Mouse (Mus musculus) heart, embryonic 16.5 days (tissue): ENCODE measurements at regions not wholly inside any gene's neighbourhood (a gene's known extent, or its start where the extent isn't known, plus 50 kb on each side); places are given as distances from the start of the nearest gene placed in this dataset.

ENCODE experiments used
- ATAC-seq: fragments of 200-750 bp; cut with Nextera tagmentation; replicated peaks from 2 replicates; pipeline ENCODE4 v1.8.0; 2017; ENCODE audit warnings: moderate number of reproducible peaks; ENCODE audit not compliant: insufficient read depth, low FRiP score; ENCODE audit errors: extremely low read depth
- H3K27ac ChIP-seq: fragments of 300-500 bp; sonication (generic); 2 replicates; pipeline ENCODE4 v1.5.1; 2014; ENCODE audit warnings: mild to moderate bottlenecking, low read length, control low read depth, moderate library complexity
- H3K27me3 ChIP-seq: fragments of 300-500 bp; sonication (generic); 2 replicates; pipeline ENCODE4 v1.6.1; 2014; ENCODE audit warnings: low read length, mixed read lengths; ENCODE audit not compliant: control insufficient read depth, insufficient read depth
- H3K36me3 ChIP-seq: fragments of 300-500 bp; sonication (generic); 2 replicates; pipeline ENCODE4 v1.6.1; 2014; ENCODE audit not compliant: control insufficient read depth, insufficient read depth
- H3K4me1 ChIP-seq: fragments of 300-500 bp; sonication (generic); 2 replicates; pipeline ENCODE4 v1.6.1; 2014; ENCODE audit warnings: low read length, mixed read lengths; ENCODE audit not compliant: control insufficient read depth, insufficient read depth
- H3K4me2 ChIP-seq: fragments of 300-500 bp; sonication (generic); 2 replicates; pipeline ENCODE4 v1.6.1; 2014; ENCODE audit warnings: low read depth, mild to moderate bottlenecking, control low read depth, low read length
- H3K4me3 ChIP-seq: fragments of 300-500 bp; sonication (generic); 2 replicates; pipeline ENCODE4 v1.5.1; 2014; ENCODE audit warnings: mild to moderate bottlenecking, control low read depth, low read length
- H3K9ac ChIP-seq: fragments of 300-500 bp; sonication (generic); 2 replicates; pipeline ENCODE4 v1.6.1; 2014; ENCODE audit warnings: low read length, control low read depth
- H3K9me3 ChIP-seq: fragments of 300-500 bp; sonication (generic); replicated peaks from 2 replicates; pipeline ENCODE4 v1.6.1; 2016; ENCODE audit warnings: low read length; ENCODE audit not compliant: control insufficient read depth
- WGBS: fragments of 180-500 bp; shearing (Covaris S2); extraction: QIAGEN DNeasy Blood & Tissue Kit; methylation state at CpG from one replicate; pipeline ENCODE4 v1.1.7; 2014; 5-methylcytosine and 5-hydroxymethylcytosine counted together

DNA sequence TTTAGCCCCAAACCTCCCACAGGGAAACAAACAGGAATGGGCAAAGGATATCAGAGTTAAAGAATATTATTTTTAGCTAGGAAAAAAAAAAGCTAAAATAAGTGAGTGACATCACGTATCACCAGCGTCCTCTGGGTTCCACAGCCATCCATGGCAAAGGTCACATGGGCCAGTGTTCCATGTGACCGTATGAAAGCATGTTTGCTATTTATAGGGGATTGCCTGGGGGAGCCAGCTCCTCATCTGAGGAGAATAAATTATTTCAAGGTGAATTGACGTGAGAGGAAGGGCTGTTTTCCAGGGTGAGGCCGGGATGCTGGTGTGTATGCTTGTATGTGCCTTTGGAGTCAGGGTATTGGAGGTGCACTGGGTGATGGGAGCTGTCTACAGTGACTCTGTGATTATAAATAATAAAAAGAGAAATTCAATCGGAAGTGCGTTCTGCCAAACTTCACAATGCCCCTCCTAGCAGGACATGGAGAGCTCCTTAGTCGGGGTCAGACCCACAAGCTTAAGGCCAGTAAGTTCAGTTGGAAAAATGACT lies 481.0 kb upstream of the Nr2f2 start:
- Histone ChIP-seq H3K27ac (no peak overlapping the region), H3K4me1 (no peaks in the 10 kb centered on the region), H3K27me3 (no peaks in the 10 kb centered on the region), H3K9me3 (no peaks in the 10 kb centered on the region), H3K4me2 (no peak overlapping the region), H3K36me3 (no peaks in the 10 kb centered on the region), H3K9ac (no peak overlapping the region), H3K4me3 (no peak overlapping the region)
- 68% methylated on average over 8 of the region's 8 CpGs for WGBS
- ATAC-seq = no peak

DNA sequence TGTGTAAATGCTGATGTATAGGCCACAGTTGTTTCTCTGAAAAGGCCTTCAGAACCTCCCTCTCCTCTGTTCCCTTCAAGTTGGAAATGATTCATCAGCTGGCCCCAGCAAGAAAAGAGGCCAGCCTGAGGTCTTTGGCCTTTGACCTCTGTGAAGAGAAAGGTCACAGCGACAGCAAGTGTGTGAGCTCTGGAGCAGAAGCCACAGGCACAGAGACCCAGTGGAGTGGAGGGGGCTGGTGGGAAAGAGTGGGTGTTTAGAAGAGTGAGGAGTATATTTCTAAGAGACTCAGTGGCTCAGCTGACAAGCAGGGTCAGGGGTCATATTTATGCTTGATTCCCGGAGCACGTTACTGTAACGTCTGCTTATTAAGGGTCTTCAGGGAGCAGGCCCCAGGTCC lies 479.5 kb upstream of the Nr2f2 start:
- Histone ChIP-seq H3K9me3 (no peaks in the 10 kb centered on the region), H3K4me1 (no peaks in the 10 kb centered on the region), H3K27ac (no peak overlapping the region), H3K27me3 (no peaks in the 10 kb centered on the region), H3K36me3 (no peaks in the 10 kb centered on the region), H3K4me2 (no peak overlapping the region), H3K4me3 (no peak overlapping the region), H3K9ac (no peak overlapping the region)
- WGBS = 56% methylated on average over 4 of the region's 4 CpGs
- ATAC-seq = no peak

DNA sequence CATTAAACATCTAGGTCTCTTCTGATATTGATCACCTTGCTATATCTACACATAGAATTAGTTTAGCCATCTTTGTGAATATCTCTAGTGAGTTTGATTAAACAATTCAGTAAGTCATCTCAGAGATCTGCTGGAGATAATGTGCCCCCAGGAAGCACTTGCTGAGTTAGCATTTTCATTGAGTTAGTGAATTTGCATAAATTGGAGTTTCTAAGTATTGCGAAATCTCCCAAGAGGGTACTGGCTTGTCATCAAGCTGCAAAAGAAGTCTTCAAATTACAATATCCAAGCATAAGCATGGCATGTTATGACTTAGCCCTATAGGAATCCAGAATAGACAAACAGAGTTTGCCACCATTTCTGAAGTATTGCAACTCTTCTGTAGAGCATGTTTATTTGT lies 473.6 kb upstream of the Nr2f2 start:
- no peak overlapping the region for H3K4me3 ChIP-seq
- ATAC-seq = no peak
- H3K27me3 ChIP-seq = no peaks in the 10 kb centered on the region
- 91% methylated on average over 1 of the region's 1 CpGs for WGBS
- H3K9ac ChIP-seq = no peak overlapping the region
- H3K36me3 ChIP-seq = no peaks in the 10 kb centered on the region
- H3K4me2 ChIP-seq = no peak overlapping the region
- no peak overlapping the region for H3K27ac ChIP-seq
- no peaks in the 10 kb centered on the region for H3K9me3 ChIP-seq
- no peaks in the 10 kb centered on the region for H3K4me1 ChIP-seq

DNA sequence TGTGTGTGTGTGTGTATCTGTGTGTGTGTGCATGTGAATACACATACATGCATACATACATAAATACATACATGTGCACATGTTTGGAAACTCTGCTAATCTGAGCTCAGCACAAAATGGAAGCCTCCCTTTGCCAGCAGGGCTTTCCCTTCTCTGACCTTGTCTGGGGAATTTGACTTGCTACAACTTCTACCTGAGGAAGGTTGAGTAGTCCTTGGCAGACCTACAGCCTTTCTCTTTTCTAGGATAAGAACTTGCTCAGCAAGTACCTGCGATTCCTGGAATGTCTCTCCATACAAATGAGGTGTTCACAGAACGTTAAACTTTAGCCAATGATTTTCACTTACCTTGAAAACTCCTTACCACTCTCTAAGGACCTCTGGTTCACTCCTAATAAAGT lies 472.7 kb upstream of the Nr2f2 start:
- Histone ChIP-seq H3K4me2 (no peak overlapping the region), H3K27me3 (no peaks in the 10 kb centered on the region)
- WGBS = 84% methylated on average over 2 of the region's 2 CpGs

DNA sequence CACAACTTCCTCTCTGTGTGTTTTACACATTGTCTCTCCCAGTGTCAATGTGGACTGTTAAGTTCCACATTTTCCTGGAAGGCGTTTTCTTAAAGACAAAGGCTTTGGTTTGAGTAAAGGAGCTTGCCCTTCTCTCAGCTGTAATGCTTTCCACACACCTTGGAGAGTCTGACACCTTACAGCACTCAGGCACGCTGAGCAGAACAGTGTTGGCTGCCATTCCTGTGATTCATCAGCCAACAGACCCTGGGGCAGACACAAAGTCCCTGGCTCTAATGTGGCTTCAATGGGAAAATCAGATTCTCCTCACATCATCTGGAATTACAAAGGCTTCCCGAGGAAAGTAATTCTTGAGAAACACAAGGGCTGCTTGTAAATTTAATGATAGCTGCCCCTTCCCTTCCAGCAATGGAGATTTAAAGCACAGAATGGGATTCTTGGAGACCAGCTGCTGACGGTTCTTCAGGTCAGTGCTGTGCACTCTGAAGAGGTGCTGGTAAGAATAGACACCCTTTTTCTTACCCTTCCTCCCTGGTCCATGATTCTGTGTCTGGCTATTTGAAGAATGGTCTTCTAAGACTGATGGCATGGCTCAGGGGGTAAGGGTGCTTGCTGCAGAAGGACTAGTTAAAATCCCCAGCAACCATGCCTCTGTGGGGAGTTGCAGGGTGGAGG lies 468.4 kb upstream of the Nr2f2 start:
- Histone ChIP-seq H3K27ac (no peak overlapping the region), H3K36me3 (no peaks in the 10 kb centered on the region), H3K9me3 (no peaks in the 10 kb centered on the region), H3K27me3 (no peaks in the 10 kb centered on the region), H3K4me2 (no peak overlapping the region), H3K9ac (no peak overlapping the region), H3K4me1 (0 out of 2 replicates have a peak, but pooled peaks cover 2% of the 10 kb centered on the region), H3K4me3 (no peak overlapping the region)
- no peak for ATAC-seq
- 33% methylated on average over 4 of the region's 4 CpGs for WGBS

More for the DNA sequence above, 472.7 kb upstream of the Nr2f2 start:
- Histone ChIP-seq H3K9me3 (no peaks in the 10 kb centered on the region), H3K9ac (no peak overlapping the region), H3K4me1 (0 out of 2 replicates have a peak, but pooled peaks cover 2% of the 10 kb centered on the region), H3K36me3 (no peaks in the 10 kb centered on the region), H3K27ac (no peak overlapping the region), H3K4me3 (no peak overlapping the region)
- no peak for ATAC-seq

DNA sequence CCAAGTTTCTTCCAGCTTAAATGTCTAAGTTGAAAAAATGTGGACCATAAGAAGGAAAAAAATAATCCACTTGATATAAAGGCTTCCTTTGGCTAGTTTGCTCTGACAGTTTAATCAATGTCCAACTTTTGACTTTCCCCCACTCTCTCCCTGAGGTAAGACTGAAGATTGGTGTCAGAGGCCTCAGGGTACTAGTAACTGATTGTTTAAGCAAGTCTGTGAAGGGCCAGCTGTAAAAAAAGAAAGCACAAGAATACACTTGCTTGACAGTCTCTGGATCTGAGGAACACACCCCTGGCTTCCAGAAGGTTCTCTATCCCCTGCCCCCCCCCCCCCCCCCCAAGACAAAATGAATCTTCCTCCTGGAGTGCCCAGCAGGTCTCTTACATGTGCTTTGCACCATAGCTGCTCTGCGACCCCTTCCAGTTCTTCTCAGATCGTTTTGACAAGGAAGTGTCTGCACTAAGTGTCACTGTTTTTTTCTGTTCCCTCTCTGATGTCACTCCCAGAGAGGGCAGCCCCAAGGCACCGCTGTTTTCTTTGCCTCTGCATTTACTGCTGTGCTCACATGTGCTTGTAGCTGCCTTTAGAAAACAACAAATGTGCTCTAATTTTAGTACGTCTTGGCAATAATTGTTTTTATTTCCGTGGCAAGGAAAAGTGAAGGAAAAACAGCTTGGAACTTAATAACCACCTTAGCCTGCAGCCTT lies 462.1 kb upstream of the Nr2f2 start:
- Histone ChIP-seq H3K27me3 (no peaks in the 10 kb centered on the region), H3K27ac (no peak overlapping the region), H3K4me3 (no peak overlapping the region), H3K9me3 (no peaks in the 10 kb centered on the region), H3K36me3 (no peaks in the 10 kb centered on the region), H3K9ac (no peak overlapping the region), H3K4me2 (no peak overlapping the region), H3K4me1 (no peaks in the 10 kb centered on the region)
- 33% methylated on average over 5 of the region's 5 CpGs for whole genome bisulfite sequencing
- ATAC-seq = no peak

DNA sequence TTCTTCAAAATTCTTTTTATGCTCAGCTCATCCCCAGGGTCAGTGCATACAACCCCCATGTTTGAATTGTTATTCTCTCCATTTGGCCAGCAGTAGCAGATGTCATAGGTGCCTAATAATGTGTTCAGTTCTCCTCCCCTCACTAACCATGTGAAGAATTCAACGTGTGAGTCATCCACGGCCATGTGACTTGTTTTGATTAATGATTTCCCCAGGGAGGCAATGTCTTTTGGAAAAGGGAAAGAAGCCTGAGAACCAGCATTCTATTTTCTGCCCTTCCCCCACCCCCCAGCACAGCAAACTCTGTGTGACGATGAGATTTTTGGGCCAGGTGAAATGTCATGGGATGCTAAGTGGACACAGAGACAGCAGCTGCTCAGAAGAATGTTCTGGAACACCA lies 459.5 kb upstream of the Nr2f2 start:
- Histone ChIP-seq H3K4me3 (no peak overlapping the region), H3K4me1 (no peaks in the 10 kb centered on the region), H3K9me3 (no peaks in the 10 kb centered on the region), H3K9ac (no peak overlapping the region), H3K27me3 (no peaks in the 10 kb centered on the region), H3K36me3 (no peaks in the 10 kb centered on the region), H3K27ac (no peak overlapping the region), H3K4me2 (no peak overlapping the region)
- 55% methylated on average over 3 of the region's 3 CpGs for WGBS
- no peak for ATAC-seq

DNA sequence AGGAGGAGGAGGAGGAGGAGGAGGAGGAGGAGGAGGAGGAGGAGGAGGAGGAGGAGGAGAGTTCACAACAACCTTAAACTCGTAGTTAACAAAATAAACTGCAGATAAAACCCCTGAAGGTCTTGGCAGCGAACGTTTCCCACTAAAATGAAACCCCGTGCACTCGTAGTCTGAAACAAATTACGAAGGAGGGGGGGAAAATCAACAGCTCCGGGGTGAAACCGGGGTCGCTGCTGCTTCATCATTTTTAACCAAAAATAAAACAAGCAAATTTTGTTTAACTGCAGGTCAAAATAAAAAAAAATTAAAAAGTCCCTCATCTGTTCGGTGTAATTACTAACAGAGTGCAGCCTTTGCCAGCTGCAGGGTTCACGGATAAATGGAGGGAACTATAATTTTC lies 456.5 kb upstream of the Nr2f2 start:
- Histone ChIP-seq H3K9ac (no peak overlapping the region), H3K9me3 (no peaks in the 10 kb centered on the region), H3K36me3 (no peaks in the 10 kb centered on the region), H3K4me1 (no peaks in the 10 kb centered on the region), H3K4me3 (no peak overlapping the region), H3K4me2 (peak overlapping the region; percentile 13; the same call in 1 of the 2 replicates), H3K27ac (no peak overlapping the region), H3K27me3 (no peaks in the 10 kb centered on the region)
- WGBS = 48% methylated on average over 11 of the region's 11 CpGs
- no peak for ATAC-seq

DNA sequence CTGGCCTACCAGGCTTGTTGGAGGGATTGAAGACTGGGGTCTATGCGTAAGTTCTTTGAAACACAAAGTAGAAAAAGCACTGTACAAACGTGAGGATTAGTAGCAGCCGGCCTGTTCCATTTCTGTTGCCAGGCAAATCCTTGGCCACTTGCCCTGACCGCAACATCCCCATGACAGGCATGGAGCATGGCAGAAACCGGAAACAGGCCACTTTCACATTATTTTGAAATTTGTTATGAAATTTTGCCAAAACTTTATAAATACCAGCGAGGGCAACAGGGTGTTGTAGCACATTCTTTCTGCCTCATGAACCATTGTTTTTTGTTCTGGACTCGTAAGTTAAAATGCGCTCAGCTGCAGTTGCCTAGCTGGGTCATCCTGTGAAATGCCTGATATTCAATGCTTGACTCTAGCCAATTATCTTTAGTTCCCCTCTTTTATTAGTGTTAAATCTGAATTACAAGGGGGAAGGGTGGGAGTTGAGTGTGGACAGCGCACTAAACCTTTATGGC lies 455.8 kb upstream of the Nr2f2 start:
- H3K27ac ChIP-seq = no peak overlapping the region
- peak overlapping the region; percentile 13; the same call in 1 of the 2 replicates for H3K4me2 ChIP-seq
- no peaks in the 10 kb centered on the region for H3K4me1 ChIP-seq
- no peaks in the 10 kb centered on the region for H3K36me3 ChIP-seq
- H3K4me3 ChIP-seq = no peak overlapping the region
- H3K27me3 ChIP-seq = no peaks in the 10 kb centered on the region
- WGBS = 66% methylated on average over 9 of the region's 9 CpGs
- H3K9me3 ChIP-seq = no peaks in the 10 kb centered on the region
- no peak for ATAC-seq
- H3K9ac ChIP-seq = no peak overlapping the region
